Mouse (Mus musculus) T-cell, adult 2 months (primary cell): Measurements from ENCODE around the gene Cox20.

Experiments
- DNase-seq: peaks from one replicate; pipeline ENCODE4 v3.0.0; 2022; ENCODE audit warnings: low spot score

Cox20 gene

DNA sequence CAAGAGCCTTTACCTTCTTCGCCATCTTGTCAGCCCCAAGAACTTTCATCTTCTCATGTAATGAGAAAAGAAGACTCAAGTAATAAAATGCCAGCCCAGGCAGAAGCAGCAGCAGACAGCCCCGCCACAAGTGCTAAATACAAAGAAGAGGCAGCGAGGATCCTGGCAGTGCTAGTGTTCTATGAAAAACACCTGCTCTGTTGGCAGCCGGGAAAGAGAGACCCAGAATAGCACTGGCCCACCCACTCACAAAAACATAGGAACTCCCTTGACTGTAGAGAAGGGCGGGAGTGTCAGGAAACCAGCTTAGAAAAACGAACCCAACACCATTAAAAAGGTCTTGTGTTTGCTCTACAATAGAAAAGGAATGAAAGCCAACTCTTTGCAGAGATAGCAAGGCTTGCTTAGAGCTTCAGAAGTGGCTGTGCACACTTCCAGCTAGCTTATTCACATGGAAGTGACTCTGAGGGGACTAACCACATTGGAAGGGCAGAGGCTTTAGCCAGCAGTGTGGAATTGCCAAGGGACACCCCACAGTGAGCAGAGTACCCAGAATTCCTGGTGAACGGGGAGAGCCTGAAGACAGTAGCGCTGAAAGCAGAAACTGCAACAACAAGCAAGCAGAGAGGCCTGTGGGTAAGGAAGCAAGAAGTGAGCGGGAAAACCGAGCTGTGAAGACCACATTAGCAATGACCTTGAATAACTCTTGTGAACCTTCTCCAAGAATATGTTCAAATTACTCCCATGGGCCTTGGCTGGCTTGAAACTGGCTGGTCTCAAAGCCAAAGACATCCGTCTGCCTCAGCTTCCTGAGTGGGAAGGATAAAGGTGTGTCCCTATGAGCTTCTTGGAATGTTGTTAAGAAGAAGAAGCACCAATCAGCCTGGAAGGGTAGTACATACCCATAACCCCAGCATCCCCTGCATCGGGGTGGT is 39.1 kb downstream of the Cox20 start:
- no peak for DNase-seq

DNA sequence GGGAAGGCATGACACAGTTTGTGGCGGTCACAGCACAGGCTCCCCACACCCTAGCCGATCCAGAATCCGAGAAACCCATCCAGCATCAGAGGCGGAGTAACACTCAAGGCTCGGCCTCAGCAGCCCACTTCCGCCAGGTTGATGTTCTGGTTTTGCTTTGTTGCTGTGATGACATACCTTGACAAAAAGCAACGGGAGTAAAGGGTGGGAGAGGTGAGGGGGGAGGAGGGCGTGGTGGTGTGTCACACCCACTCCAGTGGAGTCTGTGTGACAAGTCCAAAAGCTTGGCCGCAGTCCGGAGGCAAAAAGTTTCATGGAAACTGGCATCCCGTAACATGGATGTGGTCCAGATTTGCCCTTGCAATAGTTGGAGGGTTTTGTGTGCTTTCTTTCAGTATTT is 41.3 kb downstream of the Cox20 start:
- no peak for DNase-seq

DNA sequence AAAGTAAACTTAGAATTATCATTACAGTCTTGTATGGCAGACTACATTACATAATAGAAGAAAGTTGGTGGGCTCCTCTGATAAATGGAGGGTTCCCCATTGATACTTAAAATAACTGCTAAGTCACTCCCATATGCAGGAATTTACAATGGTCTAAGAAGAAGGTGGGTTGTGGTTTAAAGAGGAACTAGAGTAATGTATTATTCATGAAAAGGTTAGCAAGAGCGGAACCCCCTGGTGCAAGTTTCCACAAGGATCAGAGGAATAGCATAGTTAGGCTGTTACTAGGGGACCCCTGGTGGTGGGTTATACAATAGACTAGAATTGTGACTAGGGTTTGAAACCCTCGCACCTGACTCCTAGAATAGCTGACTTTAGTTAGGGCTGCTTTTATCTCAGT is 41.8 kb downstream of the Cox20 start:
- DNase-seq, result peak; percentile 25

DNA sequence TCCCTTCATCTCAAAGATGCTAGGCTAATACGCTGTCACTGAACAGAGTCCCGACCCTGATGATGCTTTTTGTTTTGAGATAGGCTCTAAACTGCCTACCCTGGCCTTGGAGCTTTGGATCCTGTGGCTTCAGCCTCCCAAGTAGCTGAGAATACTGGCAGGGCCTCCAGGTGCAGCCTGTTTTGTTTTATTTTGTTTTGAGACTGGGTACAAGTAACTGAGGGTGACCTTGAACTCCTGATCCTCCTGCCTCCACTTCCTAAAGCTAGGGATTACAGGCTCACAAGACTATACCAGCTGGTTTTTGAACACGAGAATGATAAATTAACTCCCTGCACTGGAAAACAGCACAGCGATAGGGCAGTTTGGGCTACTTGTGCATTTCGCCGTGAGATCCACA is 46.2 kb downstream of the Cox20 start:
- no peak for DNase-seq

DNA sequence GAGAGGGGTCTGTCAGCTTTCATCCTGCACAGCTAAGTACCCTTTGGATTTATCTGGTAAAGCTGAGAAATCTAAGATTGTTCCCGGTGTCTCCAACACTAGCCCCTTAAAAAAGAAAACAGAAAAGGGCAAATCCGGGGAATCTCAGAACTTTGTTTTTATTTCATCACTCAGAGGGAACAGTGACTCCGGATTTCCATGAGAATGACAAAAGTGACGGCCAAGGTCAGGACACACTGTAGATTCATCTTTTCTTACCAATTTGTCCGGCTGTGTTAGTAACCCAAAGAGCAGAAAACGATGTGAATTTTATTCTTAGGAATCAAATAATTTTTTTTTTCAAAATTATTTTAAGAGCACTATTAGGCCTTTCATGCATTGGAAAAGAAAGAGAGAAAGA is 49.2 kb downstream of the Cox20 start:
- DNase-seq, result no peak

DNA sequence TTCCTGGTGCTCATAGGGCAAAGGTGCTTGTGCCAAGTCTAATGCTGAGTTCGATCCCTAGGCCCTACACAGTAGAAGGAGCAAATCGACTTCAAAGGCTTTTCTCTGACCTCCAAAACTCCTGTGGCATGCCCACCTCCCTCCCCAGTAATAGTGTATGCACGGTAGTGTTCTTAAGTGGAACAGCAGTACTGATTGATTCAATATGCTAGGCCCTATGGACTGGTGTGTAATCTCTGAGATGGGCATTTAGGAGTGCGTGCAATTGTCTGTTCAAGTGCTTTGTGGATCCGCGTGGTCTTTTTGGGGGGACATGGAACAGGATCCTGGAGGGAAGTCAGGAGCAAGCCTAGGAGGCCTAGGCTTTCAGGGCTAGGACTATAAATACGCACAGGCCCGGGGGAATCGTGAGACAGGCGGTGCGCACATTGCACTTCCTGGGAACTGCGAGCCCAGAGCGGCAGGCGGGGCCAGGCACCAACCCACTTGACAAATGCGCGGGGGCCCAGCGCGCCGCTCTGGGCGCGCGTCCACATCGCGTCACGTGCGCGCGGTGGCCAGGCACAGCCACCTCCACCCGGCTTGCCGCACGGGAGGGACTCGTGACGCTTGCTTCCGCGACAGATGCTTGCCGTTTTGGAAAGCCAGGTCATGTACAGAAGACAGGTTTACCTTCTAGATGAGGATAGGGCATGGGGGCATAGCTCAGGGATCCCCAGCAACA is 49.8 kb downstream of the Cox20 start:
- DNase-seq, result peak; percentile 97

DNA sequence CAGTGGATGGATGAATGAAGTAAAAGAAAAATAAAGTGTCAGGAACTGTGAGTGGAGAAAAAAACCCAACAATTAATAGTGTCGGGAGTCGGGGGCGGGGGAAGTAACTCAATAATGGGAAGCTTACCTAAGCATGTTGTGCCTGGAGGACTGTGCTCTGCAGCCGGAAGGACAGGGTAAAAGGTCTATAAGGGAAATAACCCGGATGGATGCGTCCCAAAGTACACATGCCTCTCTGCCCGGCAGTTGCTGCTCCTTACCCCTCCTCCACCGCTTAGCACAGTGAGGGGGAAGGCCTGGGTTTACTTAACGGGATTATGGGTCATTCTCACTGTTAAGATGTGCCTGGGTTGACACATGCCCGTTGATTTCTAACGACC is 50.3 kb downstream of the Cox20 start:
- DNase-seq, result peak; percentile 59
